Mouse (Mus musculus): ENCODE data around the gene Slain2.

Slain2 gene

GRCm38 (mm10) chr5:72913648-72914557, at the start of gene Slain2:
Gene Slain2, plus strand, starts transcription at chr5:72914304.
- peak; percentile 100 for DNase-seq

DNA sequence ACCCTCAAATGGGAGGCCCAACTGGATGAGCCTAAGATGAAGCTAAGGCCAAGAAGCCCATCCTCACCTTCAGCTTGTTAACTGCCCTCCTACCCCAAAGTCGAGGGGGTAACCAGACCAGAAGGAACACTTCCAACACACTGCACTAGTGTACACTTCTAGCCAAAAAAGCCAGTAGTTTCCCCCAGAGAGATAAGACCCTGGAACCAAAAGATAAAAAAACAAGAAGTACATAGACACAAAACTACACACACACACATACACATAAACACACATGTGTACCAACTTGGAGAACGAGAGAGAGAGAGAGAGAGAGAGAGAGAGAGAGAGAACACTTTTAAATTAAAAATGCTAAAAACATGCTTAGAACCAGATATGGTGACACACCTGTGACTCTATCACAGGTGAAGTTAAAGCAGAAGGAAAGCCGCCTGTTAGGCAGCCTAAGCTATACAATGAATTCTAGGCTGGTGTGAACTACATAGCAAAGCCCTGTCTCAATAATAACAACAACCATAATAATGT, 49.4 kb upstream of the Slain2 start:
- no peak for DNase-seq

- no peak for DNase-seq
These were observed 47.7 kb upstream of the Slain2 start for GRCm38 (mm10) chr5:72866260-72866905.

DNA sequence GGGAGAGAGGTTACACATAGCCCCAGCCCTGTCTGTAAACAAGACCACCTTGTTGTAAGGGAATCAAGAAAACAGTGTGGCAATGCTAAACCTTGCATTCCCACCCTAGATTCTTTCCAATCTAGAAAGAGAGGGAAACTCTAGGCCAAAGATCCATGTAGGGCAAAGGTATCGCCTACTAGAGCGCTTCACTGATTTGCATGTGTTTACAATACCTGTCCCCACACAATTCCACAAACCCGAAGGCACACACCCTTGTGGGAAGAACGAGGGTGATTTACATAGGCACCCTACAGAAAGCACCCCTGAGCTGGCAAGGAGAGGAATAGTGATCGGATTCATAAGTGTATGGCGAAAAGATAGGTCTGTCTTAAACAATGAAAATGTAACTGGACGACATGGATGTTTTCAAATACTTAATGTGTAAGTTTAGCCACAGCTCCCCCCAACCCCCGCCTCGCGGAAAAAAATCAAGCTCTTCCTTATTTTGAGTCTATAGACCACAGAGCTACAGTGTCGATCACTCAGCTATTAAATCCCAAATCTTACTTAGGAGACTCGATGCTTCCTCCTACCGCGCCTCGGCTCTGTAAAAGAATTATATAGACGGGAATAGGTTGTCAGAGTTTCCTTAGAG, 47.0 kb upstream of the Slain2 start:
- DNase-seq: peak; percentile 64 to 68

DNA sequence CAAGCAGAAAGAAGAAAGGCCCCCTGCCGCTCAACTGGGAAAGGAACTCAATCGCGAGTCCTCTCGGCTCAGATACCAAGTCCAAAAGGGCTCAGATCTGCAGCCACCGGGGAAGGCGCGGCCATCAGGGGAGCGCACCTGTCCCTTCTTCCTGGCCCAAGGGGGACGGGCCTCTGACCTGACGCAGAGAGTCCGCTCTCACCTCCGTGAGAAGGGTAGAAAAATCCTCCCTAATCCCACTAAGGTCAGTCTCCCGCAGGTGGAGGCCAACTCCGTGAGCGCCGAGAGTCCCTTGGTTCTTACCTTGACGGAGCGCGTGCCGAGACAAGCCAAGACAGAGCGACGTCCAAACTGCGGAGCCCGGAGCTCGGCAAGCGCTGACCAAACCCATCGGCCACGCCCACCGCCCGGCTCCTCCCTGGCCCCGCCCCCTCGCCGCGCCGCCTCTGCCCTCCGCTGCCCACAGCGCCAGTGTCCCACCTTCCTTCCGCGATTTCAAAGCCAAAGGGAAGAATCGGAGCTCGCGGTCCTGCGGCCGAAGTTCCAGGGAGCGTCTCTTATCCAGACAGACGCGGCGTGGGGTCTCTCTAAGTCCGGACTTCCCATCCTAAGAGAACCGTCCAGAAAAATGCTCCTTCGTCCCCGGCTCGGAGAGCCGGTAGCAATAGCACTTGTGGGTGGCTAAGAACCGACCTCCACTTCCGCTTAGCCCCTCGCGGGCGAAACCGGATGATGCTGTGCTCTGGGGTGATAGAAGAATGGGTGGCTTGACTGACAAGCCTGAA, 45.8 kb upstream of the Slain2 start, which contains the start of gene Tec:
Tec (minus strand) TSS at position 393 of the 785 bp plus-strand sequence.
- peak; percentile 93 to 94 for DNase-seq

GRCm38 (mm10) chr5:72869779-72870608, 44.1 kb upstream of the Slain2 start:
- DNase-seq: peak; percentile 68 to 73

GRCm38 (mm10) chr5:72871114-72871513, 43.0 kb upstream of the Slain2 start:
- peak; percentile 54 to 59 for DNase-seq

DNA sequence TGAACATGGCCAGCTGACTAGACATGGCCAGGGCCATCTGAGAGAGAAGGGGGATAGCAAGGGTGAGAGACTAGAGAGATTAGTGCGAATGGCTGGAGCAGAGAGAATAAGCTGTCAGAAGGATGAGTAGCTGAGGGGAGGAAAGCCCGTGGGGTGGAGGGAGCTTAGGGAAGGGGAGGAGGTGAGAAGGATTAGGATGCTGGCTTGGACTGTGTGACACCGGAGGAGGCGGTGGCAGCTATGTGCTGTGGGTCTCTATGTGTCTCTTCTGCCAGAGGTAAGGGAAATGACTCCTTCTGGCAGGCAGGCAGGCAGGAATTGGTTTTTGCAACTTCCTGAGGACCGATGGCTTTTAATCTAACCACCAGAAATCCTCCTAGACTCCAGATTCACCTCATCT, 34.4 kb upstream of the Slain2 start:
- no peak for DNase-seq

GRCm38 (mm10) chr5:72881748-72882411, 32.2 kb upstream of the Slain2 start:
- DNase-seq: no peak

GRCm38 (mm10) chr5:72882412-72882765, 31.7 kb upstream of the Slain2 start:
- no peak for DNase-seq

DNA sequence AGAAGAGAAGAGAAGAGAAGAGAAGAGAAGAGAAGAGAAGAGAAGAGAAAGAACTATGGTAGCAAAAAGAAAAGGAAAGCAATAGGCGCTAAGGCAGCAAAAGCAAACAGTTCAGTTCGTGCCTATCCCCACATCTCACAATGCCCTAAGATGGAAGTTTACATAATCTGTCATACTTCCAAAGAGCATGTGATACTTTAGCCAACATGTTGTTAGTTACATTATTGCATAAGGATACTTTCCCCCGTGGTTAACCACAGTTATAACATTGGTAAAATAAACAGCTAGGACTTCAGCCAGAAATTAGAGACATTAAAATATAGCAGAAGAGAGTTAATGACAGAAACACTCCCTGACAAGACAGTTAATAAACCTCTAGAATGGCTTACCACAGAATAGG, 30.4 kb upstream of the Slain2 start:
- no peak for DNase-seq

- DNase-seq: no peak
These were observed 27.5 kb upstream of the Slain2 start for GRCm38 (mm10) chr5:72886458-72887222.

- DNase-seq: no peak
These were observed 25.8 kb upstream of the Slain2 start for GRCm38 (mm10) chr5:72888260-72888659.

DNA sequence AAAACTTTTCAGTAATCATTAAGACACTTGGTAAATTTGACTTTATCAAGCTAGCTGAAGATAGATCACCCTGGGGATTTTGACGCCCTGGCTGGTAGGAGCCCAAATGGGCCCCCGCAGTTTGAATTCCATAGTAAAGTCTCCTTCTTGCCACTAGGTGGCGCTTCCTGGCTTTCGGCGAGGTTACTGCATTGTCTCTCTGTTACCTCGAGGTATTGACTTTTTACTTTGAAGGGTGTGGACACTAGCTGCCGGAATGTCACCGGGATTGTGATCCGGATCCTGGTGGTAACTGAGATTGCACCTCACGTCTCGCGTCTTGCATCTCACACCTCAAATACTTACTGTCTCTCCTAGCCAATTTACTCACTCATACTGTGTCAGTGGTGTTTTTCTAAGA, 22.6 kb upstream of the Slain2 start:
- peak; percentile 73 to 74 for DNase-seq

GRCm38 (mm10) chr5:72893987-72894386, 20.1 kb upstream of the Slain2 start:
- peak; percentile 73 to 76 for DNase-seq

GRCm38 (mm10) chr5:72895261-72895660, 18.8 kb upstream of the Slain2 start:
- DNase-seq: no peak

- DNase-seq: no peak
These were observed 17.4 kb upstream of the Slain2 start for GRCm38 (mm10) chr5:72896478-72897279.

GRCm38 (mm10) chr5:72897998-72898397, 16.1 kb upstream of the Slain2 start:
- no peak for DNase-seq

DNA sequence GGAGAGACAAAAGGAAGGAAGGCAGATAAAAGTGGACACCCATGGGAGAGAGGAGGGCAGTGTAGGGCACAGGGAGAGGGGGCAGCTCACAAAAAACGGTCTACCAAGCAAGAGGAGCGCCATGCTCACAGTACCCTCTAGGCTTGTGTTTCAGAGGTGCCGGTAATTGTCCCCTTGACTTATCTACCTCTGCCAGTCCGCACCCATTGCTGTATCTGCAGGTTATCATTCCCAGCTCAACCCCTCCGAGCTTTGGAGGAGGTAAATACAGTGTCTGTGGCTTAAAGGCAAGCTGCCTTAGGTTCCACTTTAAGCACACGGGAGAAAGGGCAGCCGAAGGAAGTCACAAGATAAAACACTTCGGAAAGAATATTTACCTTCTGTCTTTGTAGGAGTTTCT, 14.8 kb upstream of the Slain2 start:
- no peak for DNase-seq

Data from B cell, adult 2 months (primary cell).